Mouse (Mus musculus) spleen, adult 2 months (tissue): Measurements from ENCODE around the gene Xrcc5. TPM values are rescaled to one million over a fixed set of nuclear protein-coding genes. Genes with fewer than 3 reads are reported as not detected.

Experiments used
- DNase-seq, 2 experiments: peaks; one replicate each; pipeline versions ENCODE4 v3.0.0 to v3.0.0-alpha.2; 2012 to 2021; ENCODE audit warnings: low spot score in 2 of 2, low read depth in 1 of 2
- H3K27ac ChIP-seq: fragments of 200-500 bp; 2 replicates; pipeline ENCODE4 v1.5.1; 2012; ENCODE audit warnings: low read length, inconsistent platforms; ENCODE audit not compliant: insufficient read depth
- H3K27me3 ChIP-seq: fragments of 200-500 bp; 2 replicates; pipeline ENCODE4 v1.6.1; 2012; ENCODE audit warnings: mild to moderate bottlenecking, moderate library complexity, low read length, inconsistent platforms; ENCODE audit not compliant: control insufficient read depth, insufficient read depth
- H3K36me3 ChIP-seq: fragments of 200-500 bp; 2 replicates; pipeline ENCODE4 v1.6.1; 2012; ENCODE audit warnings: mild to moderate bottlenecking, low read length, inconsistent platforms; ENCODE audit not compliant: control insufficient read depth, insufficient read depth
- H3K4me1 ChIP-seq: fragments of 200-500 bp; 2 replicates; pipeline ENCODE4 v1.6.1; 2011; ENCODE audit warnings: inconsistent platforms; ENCODE audit not compliant: control insufficient read depth, insufficient read depth, insufficient read length
- H3K4me3 ChIP-seq: fragments of 200-500 bp; 2 replicates; pipeline ENCODE4 v1.5.1; 2011; ENCODE audit warnings: mild to moderate bottlenecking, inconsistent platforms; ENCODE audit not compliant: insufficient read depth, insufficient read length; ENCODE audit errors: extremely low read depth
- CTCF ChIP-seq: fragments of 200-500 bp; IDR thresholded peaks from 2 replicates; pipeline ENCODE4 v1.5.1; 2011; ENCODE audit warnings: mild to moderate bottlenecking, inconsistent platforms; ENCODE audit not compliant: insufficient read depth, insufficient read length, insufficient replicate concordance; ENCODE audit errors: extremely low read depth
- POLR2A ChIP-seq: fragments of 200-500 bp; IDR thresholded peaks from 2 replicates; pipeline ENCODE4 v1.6.1; 2011; ENCODE audit warnings: low read depth, low read length, inconsistent platforms
- WGBS: fragments of 180-500 bp; shearing (Covaris S2); methylation state at CpG from one replicate; pipeline ENCODE4 v1.1.7; 2018; 5-methylcytosine and 5-hydroxymethylcytosine counted together
- polyA plus RNA-seq: library from polyadenylated mRNA; depleted of rRNA; stranded (reverse); fragments of >200 nt; gene quantifications from 2 replicates; pipeline ENCODE4 v1.2.3, GENCODE M21; 2012

Gene Xrcc5
- polyA plus RNA-seq, 1 experiment = 1.7 TPM

GRCm38 (mm10) chr1:72360809-72361208 is 53.6 kb downstream of the Xrcc5 start:
- WGBS = 87% methylated on average over 4 of the region's 4 CpGs
- no peak overlapping the region for H3K4me3 ChIP-seq
- H3K27ac ChIP-seq = no peak overlapping the region

DNA sequence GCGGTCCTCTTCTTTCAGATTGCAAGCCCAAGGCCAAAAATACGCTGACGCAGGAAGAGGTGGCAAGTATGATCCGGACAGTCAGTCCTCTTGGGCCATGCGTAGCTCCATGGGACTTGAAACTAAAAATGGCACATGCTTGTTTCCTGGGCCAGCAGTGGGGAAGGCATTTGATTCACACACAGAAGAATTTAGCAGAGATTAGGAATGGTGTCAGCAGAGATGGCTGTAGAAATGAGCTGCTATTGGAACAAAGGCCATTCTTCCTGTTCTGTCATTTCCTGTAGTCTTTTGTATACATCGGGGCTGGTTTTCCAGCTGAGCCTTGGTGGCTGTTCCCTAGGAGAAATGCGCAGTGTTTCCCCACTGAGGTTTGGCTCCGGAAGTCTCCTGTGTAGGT is 57.4 kb downstream of the Xrcc5 start:
- Histone ChIP-seq H3K4me3 (no peak overlapping the region), H3K36me3 (peaks cover 4% of the 10 kb centered on the region; the same call in 1 of the 2 replicates), H3K27me3 (no peaks in the 10 kb centered on the region), H3K27ac (no peak overlapping the region), H3K4me1 (no peaks in the 10 kb centered on the region)
- DNase-seq = no peak
- WGBS = 86% methylated on average over 8 of the region's 8 CpGs
- TF ChIP-seq CTCF = no peak
- no peak for TF ChIP-seq POLR2A

More at GRCm38 (mm10) chr1:72360809-72361208, 53.6 kb downstream of the Xrcc5 start:
- Histone ChIP-seq H3K4me1 (no peaks in the 10 kb centered on the region), H3K27me3 (no peaks in the 10 kb centered on the region), H3K36me3 (peaks cover 4% of the 10 kb centered on the region; the same call in 1 of the 2 replicates)
- no peak for TF ChIP-seq CTCF
- TF ChIP-seq POLR2A = no peak
- DNase-seq = no peak

DNA sequence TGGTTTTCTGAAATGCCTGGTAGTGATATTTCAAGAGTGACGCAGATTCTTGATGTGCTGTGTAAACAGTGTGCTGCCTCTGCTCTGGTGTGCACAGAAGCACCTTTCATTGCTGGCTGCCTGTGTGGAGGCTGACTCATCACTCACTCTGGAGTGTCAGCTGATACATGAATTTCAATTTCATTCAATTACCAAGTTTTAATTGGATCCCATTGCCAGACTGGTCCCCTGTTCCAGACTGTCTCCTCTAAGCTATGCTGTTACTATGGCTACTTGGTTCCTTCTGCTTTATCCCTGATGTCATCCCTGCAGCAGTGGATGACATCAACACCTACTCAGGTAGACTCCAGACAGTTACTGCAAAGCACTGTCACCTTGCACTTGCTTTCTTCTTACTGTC is 65.3 kb downstream of the Xrcc5 start:
- DNase-seq = no peak
- no peak overlapping the region for H3K4me3 ChIP-seq
- H3K27me3 ChIP-seq = no peaks in the 10 kb centered on the region
- peaks cover 5% of the 10 kb centered on the region; the same call in 1 of the 2 replicates for H3K36me3 ChIP-seq
- no peak overlapping the region for H3K27ac ChIP-seq
- H3K4me1 ChIP-seq = no peaks in the 10 kb centered on the region
- 97% methylated on average over 1 of the region's 1 CpGs for WGBS
- no peak for TF ChIP-seq POLR2A
- no peak for TF ChIP-seq CTCF

DNA sequence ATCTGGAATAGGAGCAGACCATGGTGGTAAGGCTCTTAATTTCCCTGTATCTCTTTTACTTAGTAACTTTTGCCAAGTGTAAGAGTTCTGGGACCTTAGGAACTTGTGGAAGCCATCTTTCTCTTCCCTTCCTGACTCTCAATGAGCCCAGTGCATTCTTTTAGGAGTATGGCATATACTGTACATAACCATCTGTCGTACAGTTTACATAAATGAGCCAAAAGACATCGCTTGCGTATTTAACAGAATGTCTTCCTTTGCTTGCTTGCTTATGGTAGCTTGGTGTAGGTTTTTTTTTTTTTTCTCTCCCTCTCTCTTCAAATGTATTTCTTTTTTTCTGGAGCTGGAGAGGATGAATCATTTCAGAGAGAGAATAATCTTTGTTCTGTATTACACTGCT is 65.7 kb downstream of the Xrcc5 start:
- Histone ChIP-seq H3K27me3 (no peaks in the 10 kb centered on the region), H3K4me1 (no peaks in the 10 kb centered on the region), H3K4me3 (no peak overlapping the region), H3K27ac (no peak overlapping the region), H3K36me3 (peaks cover 5% of the 10 kb centered on the region; the same call in 1 of the 2 replicates)
- TF ChIP-seq POLR2A (no peak), CTCF (no peak)
- 95% methylated on average over 3 of the region's 3 CpGs for WGBS
- no peak for DNase-seq

GRCm38 (mm10) chr1:72373648-72374047 is 66.4 kb downstream of the Xrcc5 start:
- WGBS = 89% methylated on average over 6 of the region's 6 CpGs
- TF ChIP-seq POLR2A (no peak), CTCF (no peak)
- no peak for DNase-seq

DNA sequence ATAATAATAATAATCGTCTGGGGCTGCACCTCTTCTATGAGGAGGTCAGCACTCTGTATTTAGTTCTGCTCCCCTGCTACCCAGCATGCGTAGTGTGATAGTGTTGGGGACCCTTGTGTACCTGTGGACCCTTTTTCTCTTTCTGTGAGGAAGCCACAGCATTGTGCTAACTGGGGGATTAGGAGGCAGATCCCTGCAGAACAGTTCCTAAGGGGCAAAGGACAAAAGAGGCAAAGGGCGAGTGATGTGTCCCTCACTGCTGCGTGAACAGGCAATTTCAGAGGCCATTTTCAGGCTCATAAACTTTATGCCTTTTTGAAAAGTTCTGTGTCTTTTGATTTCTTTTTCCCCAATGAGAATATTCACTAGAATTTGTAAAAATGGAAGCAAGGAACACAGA is 66.8 kb downstream of the Xrcc5 start:
- 91% methylated on average over 4 of the region's 4 CpGs for WGBS
- TF ChIP-seq POLR2A (no peak), CTCF (no peak)
- H3K27ac ChIP-seq = no peak overlapping the region
- H3K4me1 ChIP-seq = no peaks in the 10 kb centered on the region
- no peak overlapping the region for H3K4me3 ChIP-seq
- no peak for DNase-seq
- peaks cover 5% of the 10 kb centered on the region; the same call in 1 of the 2 replicates for H3K36me3 ChIP-seq
- H3K27me3 ChIP-seq = no peaks in the 10 kb centered on the region

More at GRCm38 (mm10) chr1:72373648-72374047, 66.4 kb downstream of the Xrcc5 start:
- H3K36me3 ChIP-seq = peaks cover 5% of the 10 kb centered on the region; the same call in 1 of the 2 replicates
- H3K27me3 ChIP-seq = no peaks in the 10 kb centered on the region
- H3K4me3 ChIP-seq = no peak overlapping the region
- no peaks in the 10 kb centered on the region for H3K4me1 ChIP-seq
- H3K27ac ChIP-seq = no peak overlapping the region

DNA sequence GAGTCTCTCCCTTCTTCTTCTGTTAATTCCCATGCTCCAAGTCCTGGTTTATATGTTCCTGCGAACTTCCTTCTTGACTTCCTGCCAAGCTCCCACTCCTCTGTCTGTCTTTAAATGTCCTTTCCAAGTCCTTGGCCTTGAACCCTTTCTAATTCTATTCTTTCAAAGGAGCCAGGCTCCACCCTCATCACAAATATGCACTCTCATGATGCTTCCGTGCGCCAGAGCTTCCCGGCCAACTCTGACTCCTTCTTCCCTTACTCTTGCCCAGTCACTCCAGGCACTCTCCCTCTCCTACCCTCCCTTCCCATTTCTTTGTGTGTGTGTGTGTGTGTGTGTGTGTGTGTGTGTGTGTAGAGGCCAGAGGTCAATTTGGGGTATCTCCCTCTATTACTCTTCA is 70.9 kb downstream of the Xrcc5 start:
- no peak for TF ChIP-seq CTCF
- TF ChIP-seq POLR2A = no peak
- WGBS = 87% methylated on average over 4 of the region's 4 CpGs

More for the DNA sequence above, 70.9 kb downstream of the Xrcc5 start:
- Histone ChIP-seq H3K36me3 (peaks cover 1% of the 10 kb centered on the region), H3K4me3 (no peak overlapping the region), H3K27ac (no peak overlapping the region), H3K27me3 (no peaks in the 10 kb centered on the region), H3K4me1 (no peaks in the 10 kb centered on the region)
- no peak for DNase-seq
